Mouse (Mus musculus): ENCODE data around the gene Kcnj14. TPM values are rescaled to one million over a fixed set of nuclear protein-coding genes. Genes with fewer than 3 reads are reported as not detected.
A peak's percentile ranks its signal among the peaks of the same experiment; 100 is the strongest.

Kcnj14 gene
- total RNA-seq (2021) = under 1 TPM; 0.19 to 0.20 TPM
- long read RNA-seq, experiment 1 = 0 reads
- long read RNA-seq, experiment 2, partial matches to known transcripts = 0 of 1 reads
- long read RNA-seq, experiment 2, other reads (novel, unspliced or antisense) = 1 of 1 reads

- no peak for DNase-seq (ENCODE audit: low spot score in 2 of 2)
Observed at GRCm38 (mm10) chr7:45824598-45824997, at the start of gene Kcnj14. Gene Kcnj14 (minus strand): TSS chr7:45824782.

GRCm38 (mm10) chr7:45873061-45873947 lies 48.7 kb upstream of the Kcnj14 start:
- peak; percentile 61 to 75 for DNase-seq (ENCODE audit: low spot score in 2 of 2)

- DNase-seq (ENCODE audit: low spot score in 2 of 2) = peak; percentile 89 to 94
Observed at GRCm38 (mm10) chr7:45872624-45873023, 48.0 kb upstream of the Kcnj14 start, which contains the start of gene Kdelr1. Gene Kdelr1 (plus strand): TSS chr7:45872772.

GRCm38 (mm10) chr7:45870282-45871058 lies 45.9 kb upstream of the Kcnj14 start:
- DNase-seq (ENCODE audit: low spot score in 2 of 2) = no peak

GRCm38 (mm10) chr7:45869787-45870186 lies 45.2 kb upstream of the Kcnj14 start:
- DNase-seq (ENCODE audit: low spot score in 2 of 2) = no peak

GRCm38 (mm10) chr7:45869107-45869670 lies 44.6 kb upstream of the Kcnj14 start:
- DNase-seq (ENCODE audit: low spot score in 2 of 2) = no peak

- no peak for DNase-seq (ENCODE audit: low spot score in 2 of 2)
Observed at GRCm38 (mm10) chr7:45867871-45868270, 43.3 kb upstream of the Kcnj14 start.

- DNase-seq (ENCODE audit: low spot score in 2 of 2) = peak; percentile 92 to 93
Observed at GRCm38 (mm10) chr7:45865925-45866910, 41.6 kb upstream of the Kcnj14 start.

- no peak for DNase-seq (ENCODE audit: low spot score in 2 of 2)
Observed at GRCm38 (mm10) chr7:45864435-45864834, 39.9 kb upstream of the Kcnj14 start.

- no peak for DNase-seq (ENCODE audit: low spot score in 2 of 2)
Observed at GRCm38 (mm10) chr7:45862804-45863203, 38.2 kb upstream of the Kcnj14 start.

- no peak for DNase-seq (ENCODE audit: low spot score in 2 of 2)
Observed at GRCm38 (mm10) chr7:45859008-45859407, 34.4 kb upstream of the Kcnj14 start.

- DNase-seq (ENCODE audit: low spot score in 2 of 2) = no peak
Observed at GRCm38 (mm10) chr7:45856950-45857901, 32.6 kb upstream of the Kcnj14 start.

GRCm38 (mm10) chr7:45853089-45853488 lies 28.5 kb upstream of the Kcnj14 start:
- DNase-seq (ENCODE audit: low spot score in 2 of 2) = no peak

GRCm38 (mm10) chr7:45850661-45851060 lies 26.1 kb upstream of the Kcnj14 start:
- no peak for DNase-seq (ENCODE audit: low spot score in 2 of 2)

GRCm38 (mm10) chr7:45848447-45849027 lies 24.0 kb upstream of the Kcnj14 start:
- DNase-seq (ENCODE audit: low spot score in 2 of 2) = no peak

GRCm38 (mm10) chr7:45842950-45843744 lies 18.6 kb upstream of the Kcnj14 start:
- DNase-seq (ENCODE audit: low spot score in 2 of 2) = no peak

- DNase-seq (ENCODE audit: low spot score in 2 of 2) = no peak
Observed at GRCm38 (mm10) chr7:45833924-45834323, 9.3 kb upstream of the Kcnj14 start.
